Mouse (Mus musculus) stomach, adult 2 months (tissue): Measurements from ENCODE around the gene Mlc1. TPM values are rescaled to one million over a fixed set of nuclear protein-coding genes. Genes with fewer than 3 reads are reported as not detected.

Experiments
- polyA plus RNA-seq: library from polyadenylated mRNA; depleted of rRNA; stranded (reverse); fragments of >200 nt; gene quantifications from 2 replicates; pipeline ENCODE4 v1.2.3, GENCODE M21; 2012; rRNA removed

The Mlc1 gene
- not detected in 2 replicates for polyA plus RNA-seq

DNA sequence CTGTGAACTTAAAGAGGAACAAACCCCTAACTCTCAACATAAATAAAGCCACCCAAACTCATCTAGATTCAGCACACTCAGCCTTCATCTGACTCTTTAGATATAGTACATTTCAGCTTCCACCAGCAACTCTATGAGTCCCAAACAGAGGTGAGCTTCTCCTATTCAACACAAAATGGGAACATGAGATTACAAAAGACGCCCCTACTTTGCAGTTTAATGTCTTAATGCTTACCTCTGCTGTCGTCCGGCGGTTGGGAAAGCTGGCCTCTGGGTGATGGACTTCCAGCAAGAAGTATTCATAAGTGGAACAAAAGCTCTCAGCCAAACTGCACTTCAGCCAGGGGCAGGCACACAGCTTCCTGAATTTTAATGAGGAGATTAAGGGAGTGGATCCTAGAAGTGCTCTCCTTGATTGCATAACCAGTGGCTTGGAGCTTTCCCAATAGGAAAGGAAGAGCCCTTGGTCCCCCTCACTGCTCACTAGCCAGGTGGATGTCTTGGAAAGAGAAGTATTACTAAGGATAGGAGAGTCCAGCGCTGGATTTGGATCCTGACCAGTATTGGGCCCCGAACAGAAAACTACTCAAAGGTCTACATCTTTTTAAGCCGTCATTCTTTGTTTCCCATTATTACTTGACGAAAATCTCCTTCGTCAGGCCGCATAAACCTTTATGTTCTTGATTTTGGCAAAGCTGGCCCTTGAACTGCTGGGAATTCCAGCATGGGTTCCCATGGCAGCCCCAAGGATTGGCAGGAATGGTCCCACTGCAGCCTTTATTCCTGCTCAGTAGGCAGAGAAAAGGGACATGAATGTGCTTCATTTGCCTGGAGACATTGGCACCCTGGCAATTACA is at the start of gene Mlc1:
Gene Mlc1, minus strand, starts transcription at position 727 of the 857 bp plus-strand sequence.

DNA sequence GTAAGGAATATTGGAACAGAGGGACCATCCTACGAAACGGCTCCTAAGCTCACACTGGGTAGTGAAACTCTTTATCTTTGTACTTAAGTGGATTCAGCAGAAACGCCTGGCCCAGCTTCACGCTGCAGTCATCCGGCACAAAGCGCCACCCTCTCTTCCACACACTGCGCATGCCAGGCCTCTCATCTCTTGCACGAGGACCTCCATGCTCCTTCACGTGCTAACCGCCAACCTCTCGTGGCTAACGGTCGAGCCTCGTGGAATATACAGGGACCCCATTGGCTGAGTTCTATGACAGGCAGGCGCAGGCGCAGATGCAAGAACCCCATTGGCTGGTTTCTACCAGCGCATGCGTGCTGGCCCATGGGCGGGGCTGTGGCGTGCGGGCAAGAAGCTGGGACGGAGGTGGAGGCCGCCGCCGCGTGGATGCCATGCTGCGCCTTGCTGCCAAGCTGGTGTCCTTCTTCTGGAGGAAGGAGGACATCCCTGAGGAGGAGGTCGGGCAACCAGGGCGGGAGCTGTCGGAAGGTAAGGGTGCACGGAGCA is 3.8 kb upstream of the Mlc1 start, which contains the start of gene Mov10l1:
Gene Mov10l1, plus strand, starts transcription at position 376 of the 546 bp plus-strand sequence.

DNA sequence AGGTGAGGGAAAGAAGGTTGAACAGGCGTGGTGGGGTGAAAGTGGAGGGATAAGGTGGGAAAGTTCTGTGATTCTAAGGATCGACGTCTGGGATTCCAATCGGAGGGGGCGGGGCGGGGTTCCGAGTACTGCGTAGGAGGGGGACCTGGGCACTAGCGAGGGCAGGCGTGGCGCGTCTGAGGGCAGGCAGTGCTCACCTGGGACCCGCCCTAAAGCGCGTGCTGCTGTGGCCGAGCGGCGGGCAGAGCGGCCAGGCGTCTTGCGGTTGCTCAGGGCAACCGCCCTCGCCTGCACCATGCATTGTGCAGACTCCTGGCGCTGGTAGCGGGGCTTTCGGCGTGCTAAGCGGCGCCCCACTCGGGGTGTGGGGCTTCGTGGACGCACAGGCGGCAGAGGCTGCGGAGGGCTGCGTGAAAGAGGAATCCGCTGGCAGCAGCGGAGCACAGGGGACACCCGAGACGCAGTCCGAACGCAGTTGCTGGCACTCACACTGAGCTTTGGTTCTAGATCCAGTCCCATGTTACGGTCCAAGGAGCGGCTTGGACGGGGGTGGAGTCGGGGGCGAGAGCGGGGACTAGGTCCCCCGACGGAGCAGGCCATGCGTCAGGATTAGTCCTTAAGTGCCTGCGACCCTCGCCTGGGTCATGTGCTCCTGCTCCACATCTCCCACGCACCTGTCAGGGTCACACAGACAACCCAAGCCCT is 24.3 kb downstream of the Mlc1 start, which contains the start of gene Ttll8:
Gene Ttll8, minus strand, starts transcription at position 51 of the 705 bp plus-strand sequence.

Other genes with a start within 250 kb of the Mlc1 start
- gene Brd1, start 244.8 kb downstream of the Mlc1 start, polyA plus RNA-seq: 3.2 and 3.6 TPM in 2 replicates
- 1.1 and 1.5 TPM in 2 replicates for gene Zbed4, start 227.3 kb downstream of the Mlc1 start, polyA plus RNA-seq
- gene Alg12, start 159.7 kb downstream of the Mlc1 start, polyA plus RNA-seq: 10.3 and 11.3 TPM in 2 replicates
- 15.7 and 30.6 TPM in 2 replicates for gene Creld2, start 159.4 kb downstream of the Mlc1 start, polyA plus RNA-seq
- 35.9 and 61.8 TPM in 2 replicates for gene Pim3, start 116.8 kb downstream of the Mlc1 start, polyA plus RNA-seq
- gene Ttll8, start 24.6 kb downstream of the Mlc1 start, polyA plus RNA-seq: not detected in 2 replicates
- gene Mov10l1, start 3.9 kb upstream of the Mlc1 start, polyA plus RNA-seq: not detected in 2 replicates
- 0.29 and 0.32 TPM in 2 replicates for gene Panx2, start 80.7 kb upstream of the Mlc1 start, polyA plus RNA-seq
- 54.9 and 56.4 TPM in 2 replicates for gene Trabd, start 96.1 kb upstream of the Mlc1 start, polyA plus RNA-seq
- gene Selenoo, start 110.1 kb upstream of the Mlc1 start, polyA plus RNA-seq: 26.6 and 45.1 TPM in 2 replicates
- 16.8 and 19.0 TPM in 2 replicates for gene Tubgcp6, start 144.1 kb upstream of the Mlc1 start, polyA plus RNA-seq
- gene Hdac10, start 149.7 kb upstream of the Mlc1 start, polyA plus RNA-seq: 16.4 and 17.9 TPM in 2 replicates
- gene Mapk12, start 161.7 kb upstream of the Mlc1 start, polyA plus RNA-seq: 3.9 and 4.2 TPM in 2 replicates
- gene Mapk11, start 170.6 kb upstream of the Mlc1 start, polyA plus RNA-seq: 2.4 and 2.9 TPM in 2 replicates
- gene Plxnb2, start 201.8 kb upstream of the Mlc1 start, polyA plus RNA-seq: 272 and 308 TPM in 2 replicates
- 9.6 and 9.7 TPM in 2 replicates for gene Dennd6b, start 217.5 kb upstream of the Mlc1 start, polyA plus RNA-seq
- 113 and 257 TPM in 2 replicates for gene Ppp6r2, start 232.5 kb upstream of the Mlc1 start, polyA plus RNA-seq